Mouse (Mus musculus): ENCODE measurements at regions not wholly inside any gene's neighbourhood (a gene's known extent, or its start where the extent isn't known, plus 50 kb on each side); places are given as distances from the start of the nearest gene placed in this dataset.

GRCm38 (mm10) chrX:166765647-166766046 lies 180.1 kb upstream of the Egfl6 start:
- TF ChIP-seq CTCF (conservative IDR thresholded peaks at IDR 0.05; ENCODE audit: low read length) (no peak), NANOG (IDR thresholded peaks at IDR 0.05; ENCODE audit: borderline replicate concordance, low read length) (no peak), POU5F1 (IDR thresholded peaks at IDR 0.05; ENCODE audit: borderline replicate concordance, low read length) (no peak)

All from E14TG2a.4 (cell line).